Mouse (Mus musculus): ENCODE data around the gene Pitpnm1. TPM values are rescaled to one million over a fixed set of nuclear protein-coding genes. Genes with fewer than 3 reads are reported as not detected.

The Pitpnm1 gene
- polyA plus RNA-seq, 1 experiment from 2014 or later = 18.9 TPM

- WGBS = 72% methylated on average over 6 of the region's 6 CpGs
- TF ChIP-seq CTCF (IDR thresholded peaks at IDR 0.05) = no peak
- TF ChIP-seq EP300 (IDR thresholded peaks at IDR 0.05) = no peak
- no peaks in the 10 kb centered on the region for H3K36me3 ChIP-seq (ENCODE audit: insufficient read depth, low read length)
Observed at GRCm38 (mm10) chr19:4140147-4140546, 40.3 kb downstream of the Pitpnm1 start.

GRCm38 (mm10) chr19:4142416-4143173 is 42.8 kb downstream of the Pitpnm1 start:
- Histone ChIP-seq H3K9me3 (ENCODE audit: low read length) (no peaks in the 10 kb centered on the region), H3K4me1 (ENCODE audit: insufficient read depth, low read depth, low read length) (peaks cover 1% of the 10 kb centered on the region; the same call in 1 of the 2 replicates), H3K4me2 (replicated peaks; ENCODE audit: low read depth, low read length) (no peak overlapping the region), H3K4me3 (ENCODE audit: low read depth, low read length) (no peak overlapping the region), H3K36me3 (ENCODE audit: insufficient read depth, low read length) (no peaks in the 10 kb centered on the region), H3K9ac (replicated peaks; ENCODE audit: low read depth) (no peak overlapping the region), H3K27ac (ENCODE audit: low read length) (no peak overlapping the region), H3K27me3 (replicated peaks; ENCODE audit: insufficient read depth, low read length) (no peaks in the 10 kb centered on the region)
- ATAC-seq = peak; percentile 40; the same call in 1 of the 2 replicates
- TF ChIP-seq EP300 (IDR thresholded peaks at IDR 0.05) (no peak), CTCF (IDR thresholded peaks at IDR 0.05) (no peak)
- no peak for DNase-seq (ENCODE audit: low spot score)
- WGBS = 83% methylated on average over 18 of the region's 18 CpGs

More at GRCm38 (mm10) chr19:4140147-4140546, 40.3 kb downstream of the Pitpnm1 start:
- no peaks in the 10 kb centered on the region for H3K9me3 ChIP-seq (ENCODE audit: low read length)
- H3K27ac ChIP-seq (ENCODE audit: low read length) = no peak overlapping the region
- no peak overlapping the region for H3K9ac ChIP-seq (replicated peaks; ENCODE audit: low read depth)
- no peaks in the 10 kb centered on the region for H3K4me1 ChIP-seq (ENCODE audit: insufficient read depth, low read depth, low read length)
- DNase-seq (ENCODE audit: low spot score) = no peak
- H3K4me3 ChIP-seq (ENCODE audit: low read depth, low read length) = no peak overlapping the region
- ATAC-seq = no peak
- no peak overlapping the region for H3K4me2 ChIP-seq (replicated peaks; ENCODE audit: low read depth, low read length)
- H3K27me3 ChIP-seq (replicated peaks; ENCODE audit: insufficient read depth, low read length) = no peaks in the 10 kb centered on the region

- H3K9me3 ChIP-seq (ENCODE audit: low read length) = no peaks in the 10 kb centered on the region
- no peaks in the 10 kb centered on the region for H3K36me3 ChIP-seq (ENCODE audit: insufficient read depth, low read length)
- no peak for DNase-seq (ENCODE audit: low spot score)
- no peak for TF ChIP-seq CTCF (IDR thresholded peaks at IDR 0.05)
- TF ChIP-seq EP300 (IDR thresholded peaks at IDR 0.05) = no peak
- H3K9ac ChIP-seq (replicated peaks; ENCODE audit: low read depth) = no peak within 1 kb of the TSS
- peaks cover 7% of the 10 kb centered on the region; the same call in 1 of the 2 replicates for H3K4me1 ChIP-seq (ENCODE audit: insufficient read depth, low read depth, low read length)
- 74% methylated on average over 7 of the region's 7 CpGs for WGBS
- H3K4me2 ChIP-seq (replicated peaks; ENCODE audit: low read depth, low read length) = no peak within 1 kb of the TSS
- no peak within 1 kb of the TSS for H3K4me3 ChIP-seq (ENCODE audit: low read depth, low read length)
- H3K27me3 ChIP-seq (replicated peaks; ENCODE audit: insufficient read depth, low read length) = no peaks in the 10 kb centered on the region
- ATAC-seq = no peak
- no peak within 1 kb of the TSS; the same call in 1 of the 2 replicates for H3K27ac ChIP-seq (ENCODE audit: low read length)
Observed at GRCm38 (mm10) chr19:4143759-4144268, 44.0 kb downstream of the Pitpnm1 start, which contains the start of gene Cabp4. Gene Cabp4, minus strand, starts transcription at chr19:4144033.

GRCm38 (mm10) chr19:4144550-4145498 is 45.0 kb downstream of the Pitpnm1 start:
- WGBS = 64% methylated on average over 16 of the region's 16 CpGs
- ATAC-seq (no peak), DNase-seq (ENCODE audit: low spot score) (peak; percentile 35)
- Histone ChIP-seq H3K4me1 (ENCODE audit: insufficient read depth, low read depth, low read length) (peaks cover 12% of the 10 kb centered on the region; the same call in 1 of the 2 replicates), H3K4me2 (replicated peaks; ENCODE audit: low read depth, low read length) (no peak overlapping the region), H3K36me3 (ENCODE audit: insufficient read depth, low read length) (no peaks in the 10 kb centered on the region), H3K9me3 (ENCODE audit: low read length) (no peaks in the 10 kb centered on the region), H3K27me3 (replicated peaks; ENCODE audit: insufficient read depth, low read length) (no peaks in the 10 kb centered on the region), H3K9ac (replicated peaks; ENCODE audit: low read depth) (no peak overlapping the region), H3K4me3 (ENCODE audit: low read depth, low read length) (no peak overlapping the region), H3K27ac (ENCODE audit: low read length) (peak overlapping the region; percentile 43)
- TF ChIP-seq CTCF (IDR thresholded peaks at IDR 0.05) = no peak
- no peak for TF ChIP-seq EP300 (IDR thresholded peaks at IDR 0.05)

- no peak overlapping the region for H3K9ac ChIP-seq (replicated peaks; ENCODE audit: low read depth)
- TF ChIP-seq CTCF (IDR thresholded peaks at IDR 0.05) (no peak), EP300 (IDR thresholded peaks at IDR 0.05) (no peak)
- 91% methylated on average over 5 of the region's 5 CpGs for WGBS
- H3K9me3 ChIP-seq (ENCODE audit: low read length) = no peaks in the 10 kb centered on the region
- H3K4me3 ChIP-seq (ENCODE audit: low read depth, low read length) = no peak overlapping the region
- H3K27me3 ChIP-seq (replicated peaks; ENCODE audit: insufficient read depth, low read length) = no peaks in the 10 kb centered on the region
- H3K27ac ChIP-seq (ENCODE audit: low read length) = no peak overlapping the region
- peaks cover 12% of the 10 kb centered on the region; the same call in 1 of the 2 replicates for H3K4me1 ChIP-seq (ENCODE audit: insufficient read depth, low read depth, low read length)
- no peak for ATAC-seq
- no peaks in the 10 kb centered on the region; the same call in 1 of the 2 replicates for H3K36me3 ChIP-seq (ENCODE audit: insufficient read depth, low read length)
- no peak for DNase-seq (ENCODE audit: low spot score)
- H3K4me2 ChIP-seq (replicated peaks; ENCODE audit: low read depth, low read length) = no peak overlapping the region
Observed at GRCm38 (mm10) chr19:4145936-4146335, 46.1 kb downstream of the Pitpnm1 start.

Data from lung, postnatal 0 days (tissue).